Mouse (Mus musculus): ENCODE data around the gene Pigz. TPM values are rescaled to one million over a fixed set of nuclear protein-coding genes. Genes with fewer than 3 reads are reported as not detected.
A peak's percentile ranks its signal among the peaks of the same experiment; 100 is the strongest.
"Not testable (repeated sequence)": the region's sequence is repeated elsewhere in the genome, so short reads cannot be mapped to it uniquely, and the experiment has no call there.

The Pigz gene
- total RNA-seq, 4 experiments from 2014 or later: 17.5 to 25.7 (median 21.0) TPM

- DNase-seq (ENCODE audit: low spot score in 2 of 2): no peak
These were observed 2.3 kb upstream of the Pigz start for GRCm38 (mm10) chr16:31931330-31931729.

GRCm38 (mm10) chr16:31932255-31932654 is 1.4 kb upstream of the Pigz start:
- no peak for DNase-seq (ENCODE audit: low spot score in 2 of 2)

- peak; percentile 92 to 96 for DNase-seq (ENCODE audit: low spot score in 2 of 2)
These were observed 582 bp upstream of the Pigz start for GRCm38 (mm10) chr16:31932840-31933697.

GRCm38 (mm10) chr16:31934550-31935010 is 929 bp downstream of the Pigz start:
- no peak for DNase-seq (ENCODE audit: low spot score in 2 of 2)

GRCm38 (mm10) chr16:31935091-31935979 is 1.7 kb downstream of the Pigz start:
- DNase-seq (ENCODE audit: low spot score in 2 of 2): no peak

GRCm38 (mm10) chr16:31936568-31936967 is 2.9 kb downstream of the Pigz start:
- DNase-seq (ENCODE audit: low spot score in 2 of 2): no peak

- no peak for DNase-seq (ENCODE audit: low spot score in 2 of 2)
These were observed 5.2 kb downstream of the Pigz start for GRCm38 (mm10) chr16:31938856-31939255.

- no peak for DNase-seq (ENCODE audit: low spot score in 2 of 2)
These were observed 6.9 kb downstream of the Pigz start for GRCm38 (mm10) chr16:31940586-31940985.

GRCm38 (mm10) chr16:31943980-31944379 is 10.3 kb downstream of the Pigz start:
- peak in 1 of 2 experiments; percentile 83 for DNase-seq (ENCODE audit: low spot score in 2 of 2)

GRCm38 (mm10) chr16:31944698-31945255 is 11.1 kb downstream of the Pigz start:
- no peak for DNase-seq (ENCODE audit: low spot score in 2 of 2)

GRCm38 (mm10) chr16:31945372-31945771 is 11.7 kb downstream of the Pigz start:
- no peak for DNase-seq (ENCODE audit: low spot score in 2 of 2)

GRCm38 (mm10) chr16:31945986-31946385 is 12.3 kb downstream of the Pigz start:
- not testable (repeated sequence) for DNase-seq (ENCODE audit: low spot score in 2 of 2)

- DNase-seq (ENCODE audit: low spot score in 2 of 2): no peak
These were observed 13.7 kb downstream of the Pigz start for GRCm38 (mm10) chr16:31947333-31947732.

- DNase-seq (ENCODE audit: low spot score in 2 of 2): no peak
These were observed 14.3 kb downstream of the Pigz start for GRCm38 (mm10) chr16:31947901-31948316.

GRCm38 (mm10) chr16:31948345-31948774 is 14.7 kb downstream of the Pigz start, which contains the start of the genes 0610012G03Rik and Ncbp2:
Gene 0610012G03Rik (minus strand): TSS chr16:31948494.
Gene Ncbp2 (plus strand): TSS chr16:31948513.
- peak; percentile 92 to 95 for DNase-seq (ENCODE audit: low spot score in 2 of 2)

- DNase-seq (ENCODE audit: low spot score in 2 of 2): peak; percentile 44 to 50
These were observed 29.6 kb downstream of the Pigz start for GRCm38 (mm10) chr16:31963224-31963623.

- no peak for DNase-seq (ENCODE audit: low spot score in 2 of 2)
These were observed 41.6 kb downstream of the Pigz start for GRCm38 (mm10) chr16:31975258-31975657.

- DNase-seq (ENCODE audit: low spot score in 2 of 2): no peak
These were observed 45.9 kb downstream of the Pigz start for GRCm38 (mm10) chr16:31979501-31979900.

GRCm38 (mm10) chr16:31980946-31981345 is 47.3 kb downstream of the Pigz start:
- no peak for DNase-seq (ENCODE audit: low spot score in 2 of 2)

GRCm38 (mm10) chr16:31992039-31992438 is 58.4 kb downstream of the Pigz start:
- DNase-seq (ENCODE audit: low spot score in 2 of 2): no peak

GRCm38 (mm10) chr16:31993195-31993594 is 59.5 kb downstream of the Pigz start:
- no peak for DNase-seq (ENCODE audit: low spot score in 2 of 2)

Data from layer of hippocampus, adult 8-10 months (tissue).